Mouse (Mus musculus) monocyte, adult 5-6 weeks (primary cell): Measurements from ENCODE around the gene Dtd2. TPM values are rescaled to one million over a fixed set of nuclear protein-coding genes. Genes with fewer than 3 reads are reported as not detected.

Experiments
- total RNA-seq: library from RNA; stranded (forward); fragments of 200-1000, 200-491, 200-594 nt; gene quantifications from 3 replicates; pipeline ENCODE4 v1.2.3, GENCODE M21; 2017

Gene Dtd2
- total RNA-seq, 1 experiment from 2014 or later: 4.8 TPM

Other genes with a start within 250 kb of the Dtd2 start
- 179 to 243 TPM (median 180 TPM) in 3 replicates for gene Hectd1, start 177.0 kb downstream of the Dtd2 start, total RNA-seq
- gene Heatr5a, start 35.2 kb downstream of the Dtd2 start, total RNA-seq: 26.5 to 35.9 TPM (median 28.2 TPM) in 3 replicates
- not detected in 3 replicates for gene Gpr33, start 21.6 kb upstream of the Dtd2 start, total RNA-seq
- 0.85 to 4.8 TPM (median 0.95 TPM) in 3 replicates for gene Nubpl, start 91.2 kb upstream of the Dtd2 start, total RNA-seq